Mouse (Mus musculus): ENCODE measurements around the gene Atcay.
A peak's percentile ranks its signal among the peaks of the same experiment; 100 is the strongest.
"Not testable (repeated sequence)": the region's sequence is repeated elsewhere in the genome, so short reads cannot be mapped to it uniquely, and the experiment has no call there.

The Atcay gene

GRCm38 (mm10) chr10:81240876-81241275 lies 10.2 kb upstream of the Atcay start:
- DNase-seq = peak; percentile 59

GRCm38 (mm10) chr10:81238618-81239017 lies 8.0 kb upstream of the Atcay start:
- DNase-seq = no peak

GRCm38 (mm10) chr10:81236471-81237268 lies 6.0 kb upstream of the Atcay start:
- no peak for DNase-seq

GRCm38 (mm10) chr10:81234206-81234605 lies 3.6 kb upstream of the Atcay start:
- DNase-seq = no peak

GRCm38 (mm10) chr10:81233226-81233585 lies 2.6 kb upstream of the Atcay start:
- no peak for DNase-seq

GRCm38 (mm10) chr10:81232580-81233225 lies 2.1 kb upstream of the Atcay start, which contains the start of gene Zfr2:
TSS of gene Zfr2 (plus strand) at chr10:81233155.
- peak; percentile 95 for DNase-seq

GRCm38 (mm10) chr10:81231436-81231835 lies 803 bp upstream of the Atcay start:
- DNase-seq = no peak

GRCm38 (mm10) chr10:81229735-81230437 lies 747 bp downstream of the Atcay start:
- DNase-seq = no peak

- not testable (repeated sequence) for DNase-seq
Observed at GRCm38 (mm10) chr10:81223731-81224130, 6.9 kb downstream of the Atcay start.

- no peak for DNase-seq
Observed at GRCm38 (mm10) chr10:81221402-81222015, 9.1 kb downstream of the Atcay start.

GRCm38 (mm10) chr10:81217964-81218363 lies 12.7 kb downstream of the Atcay start:
- DNase-seq = no peak

- DNase-seq = not testable (repeated sequence)
Observed at GRCm38 (mm10) chr10:81217267-81217666, 13.4 kb downstream of the Atcay start.

GRCm38 (mm10) chr10:81216810-81217209 lies 13.8 kb downstream of the Atcay start:
- no peak for DNase-seq

GRCm38 (mm10) chr10:81216260-81216659 lies 14.4 kb downstream of the Atcay start:
- DNase-seq = no peak

GRCm38 (mm10) chr10:81210154-81210553 lies 20.5 kb downstream of the Atcay start:
- DNase-seq = no peak

GRCm38 (mm10) chr10:81204137-81204536 lies 26.5 kb downstream of the Atcay start:
- no peak for DNase-seq

GRCm38 (mm10) chr10:81202978-81203720 lies 27.5 kb downstream of the Atcay start:
- DNase-seq = no peak

- DNase-seq = no peak
Observed at GRCm38 (mm10) chr10:81201807-81202758, 28.6 kb downstream of the Atcay start, which contains the start of gene Nmrk2. TSS of gene Nmrk2 (minus strand) at chr10:81202051.

- DNase-seq = no peak
Observed at GRCm38 (mm10) chr10:81200605-81201287, 29.9 kb downstream of the Atcay start.

- no peak for DNase-seq
Observed at GRCm38 (mm10) chr10:81200141-81200540, 30.5 kb downstream of the Atcay start.

GRCm38 (mm10) chr10:81198990-81199389 lies 31.6 kb downstream of the Atcay start:
- no peak for DNase-seq

Data from right cerebral cortex, postnatal 25 days (tissue).